Mouse (Mus musculus): ENCODE results near the gene Kars. TPM values are rescaled to one million over a fixed set of nuclear protein-coding genes. Genes with fewer than 3 reads are reported as not detected.
A peak's percentile ranks its signal among the peaks of the same experiment; 100 is the strongest.

Kars gene
- polyA plus RNA-seq, 1 experiment from 2014 or later: 226 TPM

DNA sequence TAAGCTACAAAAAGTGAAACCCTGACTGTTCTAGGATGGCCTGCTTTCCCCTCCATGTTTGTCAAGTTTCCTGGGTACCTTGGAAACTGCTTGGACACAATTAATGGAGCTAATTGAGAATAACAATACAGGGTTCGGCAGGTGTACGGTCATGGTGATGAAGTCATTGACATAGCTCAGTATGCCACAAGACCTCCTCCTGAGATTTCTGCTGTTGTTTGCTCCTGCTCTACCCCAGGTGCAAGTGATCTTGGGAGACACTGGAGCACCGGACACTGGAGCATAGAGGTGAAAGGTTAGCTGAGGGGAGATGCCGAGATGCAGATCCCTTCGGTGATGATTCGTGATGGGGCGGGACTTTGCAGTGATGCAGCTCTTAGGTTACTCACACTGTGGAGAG lies 21.9 kb upstream of the Kars start:
- WGBS: 56% methylated on average over 7 of the region's 7 CpGs
- H3K4me3 ChIP-seq (ENCODE audit: low read depth, low read length): no peak overlapping the region
- H3K9me3 ChIP-seq (ENCODE audit: control insufficient read depth, low read length): no peaks in the 10 kb centered on the region
- H3K36me3 ChIP-seq (ENCODE audit: control insufficient read depth, insufficient read depth, low read length): no peaks in the 10 kb centered on the region
- no peak overlapping the region for H3K4me2 ChIP-seq (ENCODE audit: low read length)
- H3K4me1 ChIP-seq (replicated peaks; ENCODE audit: control insufficient read depth, insufficient read depth, low read length): no peaks in the 10 kb centered on the region
- H3K9ac ChIP-seq (ENCODE audit: low read length): no peak overlapping the region
- ATAC-seq (replicated peaks; ENCODE audit: low FRiP score, low TSS enrichment, low read depth) (no peak), DNase-seq (ENCODE audit: low spot score) (no peak)
- H3K27ac ChIP-seq (ENCODE audit: low read depth): no peak overlapping the region
- H3K27me3 ChIP-seq (replicated peaks; ENCODE audit: control insufficient read depth, insufficient read depth, low read length): no peaks in the 10 kb centered on the region

GRCm38 (mm10) chr8:112030663-112031062 lies 19.5 kb upstream of the Kars start:
- H3K36me3 ChIP-seq (ENCODE audit: control insufficient read depth, insufficient read depth, low read length): no peaks in the 10 kb centered on the region
- no peak overlapping the region for H3K27ac ChIP-seq (ENCODE audit: low read depth)
- H3K27me3 ChIP-seq (replicated peaks; ENCODE audit: control insufficient read depth, insufficient read depth, low read length): no peaks in the 10 kb centered on the region
- ATAC-seq (replicated peaks; ENCODE audit: low FRiP score, low TSS enrichment, low read depth) (no peak), DNase-seq (ENCODE audit: low spot score) (no peak)
- H3K9ac ChIP-seq (ENCODE audit: low read length): no peak overlapping the region
- 37% methylated on average over 6 of the region's 6 CpGs for WGBS
- no peak overlapping the region for H3K4me2 ChIP-seq (ENCODE audit: low read length)
- no peaks in the 10 kb centered on the region for H3K4me1 ChIP-seq (replicated peaks; ENCODE audit: control insufficient read depth, insufficient read depth, low read length)
- H3K4me3 ChIP-seq (ENCODE audit: low read depth, low read length): no peak overlapping the region
- H3K9me3 ChIP-seq (ENCODE audit: control insufficient read depth, low read length): no peaks in the 10 kb centered on the region

GRCm38 (mm10) chr8:112029455-112029854 lies 18.3 kb upstream of the Kars start:
- DNase-seq (ENCODE audit: low spot score) (no peak), ATAC-seq (replicated peaks; ENCODE audit: low FRiP score, low TSS enrichment, low read depth) (no peak)
- no peak overlapping the region for H3K27ac ChIP-seq (ENCODE audit: low read depth)
- H3K4me1 ChIP-seq (replicated peaks; ENCODE audit: control insufficient read depth, insufficient read depth, low read length): no peaks in the 10 kb centered on the region
- no peaks in the 10 kb centered on the region for H3K27me3 ChIP-seq (replicated peaks; ENCODE audit: control insufficient read depth, insufficient read depth, low read length)
- H3K36me3 ChIP-seq (ENCODE audit: control insufficient read depth, insufficient read depth, low read length): no peaks in the 10 kb centered on the region
- H3K4me2 ChIP-seq (ENCODE audit: low read length): no peak overlapping the region
- no peak overlapping the region for H3K4me3 ChIP-seq (ENCODE audit: low read depth, low read length)
- no peak overlapping the region for H3K9ac ChIP-seq (ENCODE audit: low read length)
- H3K9me3 ChIP-seq (ENCODE audit: control insufficient read depth, low read length): no peaks in the 10 kb centered on the region
- 77% methylated on average over 7 of the region's 7 CpGs for WGBS

GRCm38 (mm10) chr8:112014936-112015335 lies 3.8 kb upstream of the Kars start, which contains the start of gene Gm6793:
Gm6793 (minus strand) TSS chr8:112015036.
- Histone ChIP-seq H3K4me2 (ENCODE audit: low read length) (no peak within 1 kb of the TSS), H3K9me3 (ENCODE audit: control insufficient read depth, low read length) (no peaks in the 10 kb centered on the region), H3K4me3 (ENCODE audit: low read depth, low read length) (no peak within 1 kb of the TSS), H3K27ac (ENCODE audit: low read depth) (no peak within 1 kb of the TSS), H3K27me3 (replicated peaks; ENCODE audit: control insufficient read depth, insufficient read depth, low read length) (no peaks in the 10 kb centered on the region), H3K4me1 (replicated peaks; ENCODE audit: control insufficient read depth, insufficient read depth, low read length) (peaks cover 17% of the 10 kb centered on the region), H3K36me3 (ENCODE audit: control insufficient read depth, insufficient read depth, low read length) (peaks cover 43% of the 10 kb centered on the region), H3K9ac (ENCODE audit: low read length) (no peak within 1 kb of the TSS)
- DNase-seq (ENCODE audit: low spot score) (no peak), ATAC-seq (replicated peaks; ENCODE audit: low FRiP score, low TSS enrichment, low read depth) (no peak)
- WGBS: 94% methylated on average over 11 of the region's 11 CpGs

DNA sequence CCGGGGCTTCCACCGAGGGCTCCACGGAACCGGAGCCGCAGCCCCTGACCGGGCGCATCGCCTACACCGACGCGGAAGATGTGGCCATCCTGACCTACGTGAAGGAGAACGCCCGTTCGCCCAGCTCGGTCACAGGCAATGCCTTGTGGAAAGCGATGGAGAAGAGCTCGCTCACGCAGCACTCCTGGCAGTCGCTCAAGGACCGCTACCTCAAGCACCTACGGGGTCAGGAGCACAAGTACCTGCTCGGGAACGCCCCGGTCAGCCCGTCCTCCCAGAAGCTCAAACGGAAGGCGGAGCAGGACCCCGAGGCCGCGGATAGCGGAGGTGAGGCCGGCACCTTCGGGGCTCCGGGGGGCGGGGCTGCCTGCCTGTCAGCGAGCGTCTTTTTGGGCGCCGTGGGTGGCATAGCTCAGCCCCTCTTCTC lies 706 bp upstream of the Kars start:
- H3K36me3 ChIP-seq (ENCODE audit: control insufficient read depth, insufficient read depth, low read length): peaks cover 16% of the 10 kb centered on the region
- peak overlapping the region; percentile 99 for H3K4me3 ChIP-seq (ENCODE audit: low read depth, low read length)
- H3K4me1 ChIP-seq (replicated peaks; ENCODE audit: control insufficient read depth, insufficient read depth, low read length): peaks cover 17% of the 10 kb centered on the region
- ATAC-seq (replicated peaks; ENCODE audit: low FRiP score, low TSS enrichment, low read depth) (no peak; the same call in none of the 2 replicates), DNase-seq (ENCODE audit: low spot score) (peak; percentile 79)
- H3K27ac ChIP-seq (ENCODE audit: low read depth): peak overlapping the region; percentile 73
- no peaks in the 10 kb centered on the region for H3K27me3 ChIP-seq (replicated peaks; ENCODE audit: control insufficient read depth, insufficient read depth, low read length)
- WGBS: under 1% methylated on average over 40 of the region's 40 CpGs
- no peaks in the 10 kb centered on the region for H3K9me3 ChIP-seq (ENCODE audit: control insufficient read depth, low read length)
- H3K4me2 ChIP-seq (ENCODE audit: low read length): peak overlapping the region; percentile 91
- H3K9ac ChIP-seq (ENCODE audit: low read length): peak overlapping the region; percentile 85

DNA sequence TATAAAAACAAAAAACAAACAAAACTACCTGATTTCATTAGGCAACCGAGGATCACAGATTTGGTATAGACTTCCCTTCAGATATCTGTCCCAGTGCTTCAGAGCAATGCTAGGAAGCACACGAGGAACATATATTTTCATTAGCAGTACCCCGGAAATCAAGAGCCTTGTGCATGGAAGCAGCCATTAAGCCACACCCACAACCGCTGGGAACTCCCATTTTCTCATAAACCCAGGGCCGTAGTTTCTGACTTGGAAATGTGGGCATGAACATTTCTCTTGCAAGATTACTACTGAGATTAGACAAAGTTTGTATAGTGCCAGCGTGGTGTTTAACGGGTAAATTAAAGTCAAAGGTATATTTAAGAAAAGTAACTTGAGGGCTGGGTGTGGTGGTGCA lies 1.6 kb downstream of the Kars start:
- Histone ChIP-seq H3K4me2 (ENCODE audit: low read length) (peak overlapping the region; percentile 57; the same call in 1 of the 2 replicates), H3K27ac (ENCODE audit: low read depth) (no peak overlapping the region), H3K9ac (ENCODE audit: low read length) (no peak overlapping the region), H3K27me3 (replicated peaks; ENCODE audit: control insufficient read depth, insufficient read depth, low read length) (no peaks in the 10 kb centered on the region), H3K36me3 (ENCODE audit: control insufficient read depth, insufficient read depth, low read length) (peaks cover 17% of the 10 kb centered on the region), H3K9me3 (ENCODE audit: control insufficient read depth, low read length) (no peaks in the 10 kb centered on the region), H3K4me1 (replicated peaks; ENCODE audit: control insufficient read depth, insufficient read depth, low read length) (peaks cover 17% of the 10 kb centered on the region), H3K4me3 (ENCODE audit: low read depth, low read length) (no peak overlapping the region)
- DNase-seq (ENCODE audit: low spot score) (no peak), ATAC-seq (replicated peaks; ENCODE audit: low FRiP score, low TSS enrichment, low read depth) (no peak)
- 89% methylated on average over 7 of the region's 7 CpGs for WGBS

DNA sequence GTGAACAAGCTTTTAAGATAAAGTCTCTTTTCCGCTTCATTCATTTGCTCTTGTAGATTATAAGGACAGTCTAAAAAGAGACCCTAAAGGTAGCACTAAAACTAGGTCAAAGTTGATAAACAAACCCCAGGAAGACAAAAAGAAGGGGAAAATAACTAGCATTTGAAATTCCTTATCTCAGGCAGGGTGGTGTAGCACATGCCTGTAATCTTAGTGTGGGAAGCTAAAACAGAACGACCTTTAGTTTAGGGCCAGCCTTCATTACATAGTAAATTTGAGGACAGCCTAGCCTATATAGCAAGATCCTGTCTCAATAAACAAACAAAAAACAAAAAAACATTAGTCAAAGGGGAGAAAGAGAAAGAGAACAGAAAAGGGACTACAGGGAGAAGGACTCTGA lies 3.5 kb downstream of the Kars start:
- ATAC-seq (replicated peaks; ENCODE audit: low FRiP score, low TSS enrichment, low read depth): no peak

GRCm38 (mm10) chr8:112005601-112006000 lies 5.5 kb downstream of the Kars start:
- Histone ChIP-seq H3K27me3 (replicated peaks; ENCODE audit: control insufficient read depth, insufficient read depth, low read length) (no peaks in the 10 kb centered on the region), H3K9ac (ENCODE audit: low read length) (no peak overlapping the region), H3K27ac (ENCODE audit: low read depth) (no peak overlapping the region), H3K4me3 (ENCODE audit: low read depth, low read length) (no peak overlapping the region), H3K9me3 (ENCODE audit: control insufficient read depth, low read length) (no peaks in the 10 kb centered on the region), H3K36me3 (ENCODE audit: control insufficient read depth, insufficient read depth, low read length) (peaks cover 56% of the 10 kb centered on the region), H3K4me2 (ENCODE audit: low read length) (no peak overlapping the region), H3K4me1 (replicated peaks; ENCODE audit: control insufficient read depth, insufficient read depth, low read length) (peaks cover 5% of the 10 kb centered on the region)
- no peak for ATAC-seq (replicated peaks; ENCODE audit: low FRiP score, low TSS enrichment, low read depth)
- WGBS: 93% methylated on average over 6 of the region's 6 CpGs
- DNase-seq (ENCODE audit: low spot score): no peak

More for the DNA sequence above, 3.5 kb downstream of the Kars start:
- DNase-seq (ENCODE audit: low spot score): no peak
- Histone ChIP-seq H3K4me3 (ENCODE audit: low read depth, low read length) (no peak overlapping the region), H3K27me3 (replicated peaks; ENCODE audit: control insufficient read depth, insufficient read depth, low read length) (no peaks in the 10 kb centered on the region), H3K9ac (ENCODE audit: low read length) (no peak overlapping the region), H3K4me2 (ENCODE audit: low read length) (no peak overlapping the region), H3K27ac (ENCODE audit: low read depth) (no peak overlapping the region), H3K36me3 (ENCODE audit: control insufficient read depth, insufficient read depth, low read length) (peaks cover 36% of the 10 kb centered on the region), H3K4me1 (replicated peaks; ENCODE audit: control insufficient read depth, insufficient read depth, low read length) (peaks cover 10% of the 10 kb centered on the region), H3K9me3 (ENCODE audit: control insufficient read depth, low read length) (no peaks in the 10 kb centered on the region)
- WGBS: 97% methylated on average over 2 of the region's 2 CpGs

GRCm38 (mm10) chr8:112004754-112005153 lies 6.4 kb downstream of the Kars start:
- ATAC-seq (replicated peaks; ENCODE audit: low FRiP score, low TSS enrichment, low read depth) (no peak), DNase-seq (ENCODE audit: low spot score) (no peak)
- H3K9ac ChIP-seq (ENCODE audit: low read length): no peak overlapping the region
- H3K36me3 ChIP-seq (ENCODE audit: control insufficient read depth, insufficient read depth, low read length): peaks cover 65% of the 10 kb centered on the region
- H3K27ac ChIP-seq (ENCODE audit: low read depth): no peak overlapping the region
- no peak overlapping the region for H3K4me3 ChIP-seq (ENCODE audit: low read depth, low read length)
- no peaks in the 10 kb centered on the region for H3K4me1 ChIP-seq (replicated peaks; ENCODE audit: control insufficient read depth, insufficient read depth, low read length)
- no peaks in the 10 kb centered on the region for H3K27me3 ChIP-seq (replicated peaks; ENCODE audit: control insufficient read depth, insufficient read depth, low read length)
- H3K9me3 ChIP-seq (ENCODE audit: control insufficient read depth, low read length): no peaks in the 10 kb centered on the region
- no peak overlapping the region for H3K4me2 ChIP-seq (ENCODE audit: low read length)
